Mouse (Mus musculus): ENCODE data around the gene Tapbp. TPM values are rescaled to one million over a fixed set of nuclear protein-coding genes. Genes with fewer than 3 reads are reported as not detected.
"Not testable (repeated sequence)": the region's sequence is repeated elsewhere in the genome, so short reads cannot be mapped to it uniquely, and the experiment has no call there.

The Tapbp gene
- polyA plus RNA-seq, 1 experiment from 2014 or later, result 29.1 TPM

- Histone ChIP-seq H3K4me2 (peak within 1 kb of the TSS; percentile 80), H3K27me3 (replicated peaks; ENCODE audit: control insufficient read depth, insufficient read depth, low read length) (no peaks in the 10 kb centered on the region), H3K9ac (ENCODE audit: low read depth, low read length) (peak within 1 kb of the TSS; percentile 84), H3K4me1 (replicated peaks; ENCODE audit: control insufficient read depth, insufficient read depth, low read length) (peaks cover 15% of the 10 kb centered on the region), H3K9me3 (ENCODE audit: control insufficient read depth, low read length) (no peaks in the 10 kb centered on the region), H3K36me3 (ENCODE audit: control insufficient read depth, insufficient read depth, low read length) (peaks cover 7% of the 10 kb centered on the region), H3K4me3 (ENCODE audit: low read depth, low read length) (peak within 1 kb of the TSS; percentile 77), H3K27ac (ENCODE audit: low read depth, low read length) (peak within 1 kb of the TSS; percentile 51)
- peak; percentile 99 for DNase-seq (ENCODE audit: low spot score)
- WGBS, result under 1% methylated on average over 49 of the region's 49 CpGs
- ATAC-seq (replicated peaks; ENCODE audit: low FRiP score), result peak; percentile 98
These were observed 25.1 kb upstream of the Tapbp start, which contains the start of gene Kifc1 for GRCm38 (mm10) chr17:33890533-33891059. Kifc1 (minus strand) TSS chr17:33890661.

- no peak overlapping the region for H3K27ac ChIP-seq (ENCODE audit: low read depth, low read length)
- no peak overlapping the region for H3K4me2 ChIP-seq
- WGBS, result 67% methylated on average over 2 of the region's 2 CpGs
- H3K27me3 ChIP-seq (replicated peaks; ENCODE audit: control insufficient read depth, insufficient read depth, low read length), result no peaks in the 10 kb centered on the region
- H3K4me3 ChIP-seq (ENCODE audit: low read depth, low read length), result no peak overlapping the region
- no peak for ATAC-seq (replicated peaks; ENCODE audit: low FRiP score)
- H3K4me1 ChIP-seq (replicated peaks; ENCODE audit: control insufficient read depth, insufficient read depth, low read length), result peaks cover 15% of the 10 kb centered on the region
- H3K9ac ChIP-seq (ENCODE audit: low read depth, low read length), result no peak overlapping the region
- H3K9me3 ChIP-seq (ENCODE audit: control insufficient read depth, low read length), result no peaks in the 10 kb centered on the region
- DNase-seq (ENCODE audit: low spot score), result no peak
- H3K36me3 ChIP-seq (ENCODE audit: control insufficient read depth, insufficient read depth, low read length), result no peaks in the 10 kb centered on the region; the same call in 1 of the 2 replicates
These were observed 24.3 kb upstream of the Tapbp start for GRCm38 (mm10) chr17:33891357-33891756.

- ATAC-seq (replicated peaks; ENCODE audit: low FRiP score); H3K27ac ChIP-seq (ENCODE audit: low read depth, low read length); H3K4me3 ChIP-seq (ENCODE audit: low read depth, low read length); H3K4me2 ChIP-seq; H3K36me3 ChIP-seq (ENCODE audit: control insufficient read depth, insufficient read depth, low read length); H3K9me3 ChIP-seq (ENCODE audit: control insufficient read depth, low read length); H3K9ac ChIP-seq (ENCODE audit: low read depth, low read length); DNase-seq (ENCODE audit: low spot score); H3K27me3 ChIP-seq (replicated peaks; ENCODE audit: control insufficient read depth, insufficient read depth, low read length): not testable (repeated sequence)
- 67% methylated on average over 6 of the region's 6 CpGs for WGBS
- peaks cover 15% of the 10 kb centered on the region for H3K4me1 ChIP-seq (replicated peaks; ENCODE audit: control insufficient read depth, insufficient read depth, low read length)
These were observed 23.8 kb upstream of the Tapbp start for GRCm38 (mm10) chr17:33891892-33892291.

- no peak for ATAC-seq (replicated peaks; ENCODE audit: low FRiP score)
- whole genome bisulfite sequencing, result 36% methylated on average over 7 of the region's 7 CpGs
These were observed 23.3 kb upstream of the Tapbp start for GRCm38 (mm10) chr17:33892429-33892828.

GRCm38 (mm10) chr17:33893011-33893410 is 22.7 kb upstream of the Tapbp start:
- WGBS, result 72% methylated on average over 4 of the region's 4 CpGs
- not testable (repeated sequence) for H3K27ac ChIP-seq (ENCODE audit: low read depth, low read length); H3K4me2 ChIP-seq; H3K9ac ChIP-seq (ENCODE audit: low read depth, low read length); H3K4me3 ChIP-seq (ENCODE audit: low read depth, low read length); H3K36me3 ChIP-seq (ENCODE audit: control insufficient read depth, insufficient read depth, low read length); H3K27me3 ChIP-seq (replicated peaks; ENCODE audit: control insufficient read depth, insufficient read depth, low read length); DNase-seq (ENCODE audit: low spot score); H3K9me3 ChIP-seq (ENCODE audit: control insufficient read depth, low read length); ATAC-seq (replicated peaks; ENCODE audit: low FRiP score)
- peaks cover 16% of the 10 kb centered on the region for H3K4me1 ChIP-seq (replicated peaks; ENCODE audit: control insufficient read depth, insufficient read depth, low read length)

More at GRCm38 (mm10) chr17:33892429-33892828, 23.3 kb upstream of the Tapbp start:
- Histone ChIP-seq H3K27me3 (replicated peaks; ENCODE audit: control insufficient read depth, insufficient read depth, low read length) (no peaks in the 10 kb centered on the region), H3K9me3 (ENCODE audit: control insufficient read depth, low read length) (no peaks in the 10 kb centered on the region), H3K27ac (ENCODE audit: low read depth, low read length) (no peak overlapping the region), H3K36me3 (ENCODE audit: control insufficient read depth, insufficient read depth, low read length) (no peaks in the 10 kb centered on the region), H3K4me2 (no peak overlapping the region), H3K9ac (ENCODE audit: low read depth, low read length) (no peak overlapping the region), H3K4me1 (replicated peaks; ENCODE audit: control insufficient read depth, insufficient read depth, low read length) (peaks cover 15% of the 10 kb centered on the region), H3K4me3 (ENCODE audit: low read depth, low read length) (no peak overlapping the region)
- DNase-seq (ENCODE audit: low spot score), result no peak

GRCm38 (mm10) chr17:33897114-33897794 is 18.4 kb upstream of the Tapbp start:
- WGBS, result 24% methylated on average over 6 of the region's 6 CpGs
- Histone ChIP-seq H3K4me1 (replicated peaks; ENCODE audit: control insufficient read depth, insufficient read depth, low read length) (peaks cover 24% of the 10 kb centered on the region), H3K4me3 (ENCODE audit: low read depth, low read length) (no peak overlapping the region), H3K4me2 (no peak overlapping the region), H3K36me3 (ENCODE audit: control insufficient read depth, insufficient read depth, low read length) (no peaks in the 10 kb centered on the region), H3K27me3 (replicated peaks; ENCODE audit: control insufficient read depth, insufficient read depth, low read length) (no peaks in the 10 kb centered on the region), H3K9me3 (ENCODE audit: control insufficient read depth, low read length) (no peaks in the 10 kb centered on the region), H3K27ac (ENCODE audit: low read depth, low read length) (peak overlapping the region; percentile 25; the same call in 1 of the 2 replicates), H3K9ac (ENCODE audit: low read depth, low read length) (no peak overlapping the region)
- ATAC-seq (replicated peaks; ENCODE audit: low FRiP score), result no peak; the same call in 1 of the 2 replicates
- no peak for DNase-seq (ENCODE audit: low spot score)

GRCm38 (mm10) chr17:33898193-33898592 is 17.5 kb upstream of the Tapbp start:
- not testable (repeated sequence) for ATAC-seq (replicated peaks; ENCODE audit: low FRiP score); H3K9ac ChIP-seq (ENCODE audit: low read depth, low read length); H3K36me3 ChIP-seq (ENCODE audit: control insufficient read depth, insufficient read depth, low read length); DNase-seq (ENCODE audit: low spot score); H3K27ac ChIP-seq (ENCODE audit: low read depth, low read length); H3K4me3 ChIP-seq (ENCODE audit: low read depth, low read length); H3K27me3 ChIP-seq (replicated peaks; ENCODE audit: control insufficient read depth, insufficient read depth, low read length); H3K4me2 ChIP-seq; H3K9me3 ChIP-seq (ENCODE audit: control insufficient read depth, low read length)
- peaks cover 31% of the 10 kb centered on the region for H3K4me1 ChIP-seq (replicated peaks; ENCODE audit: control insufficient read depth, insufficient read depth, low read length)
- 77% methylated on average over 4 of the region's 4 CpGs for WGBS

GRCm38 (mm10) chr17:33899642-33900041 is 16.1 kb upstream of the Tapbp start:
- Histone ChIP-seq H3K36me3 (ENCODE audit: control insufficient read depth, insufficient read depth, low read length) (no peaks in the 10 kb centered on the region), H3K4me1 (replicated peaks; ENCODE audit: control insufficient read depth, insufficient read depth, low read length) (peaks cover 36% of the 10 kb centered on the region), H3K9ac (ENCODE audit: low read depth, low read length) (peak overlapping the region; percentile 48), H3K27me3 (replicated peaks; ENCODE audit: control insufficient read depth, insufficient read depth, low read length) (no peaks in the 10 kb centered on the region), H3K27ac (ENCODE audit: low read depth, low read length) (peak overlapping the region; percentile 87), H3K4me3 (ENCODE audit: low read depth, low read length) (no peak overlapping the region), H3K4me2 (peak overlapping the region; percentile 7; the same call in 1 of the 2 replicates), H3K9me3 (ENCODE audit: control insufficient read depth, low read length) (no peaks in the 10 kb centered on the region)
- WGBS, result 44% methylated on average over 4 of the region's 4 CpGs
- no peak for DNase-seq (ENCODE audit: low spot score)
- peak; percentile 78 for ATAC-seq (replicated peaks; ENCODE audit: low FRiP score)

All from liver, embryonic 11.5 days (tissue).